Mouse (Mus musculus) hindbrain, embryonic 12.5 days (tissue): ENCODE measurements around the gene Sbds. TPM values are rescaled to one million over a fixed set of nuclear protein-coding genes. Genes with fewer than 3 reads are reported as not detected.

ENCODE experiments used
- ATAC-seq: fragments of 200-750 bp; cut with Nextera tagmentation; 2 replicates; pipeline ENCODE4 v1.8.0; 2017; ENCODE audit warnings: moderate TSS enrichment; ENCODE audit not compliant: low FRiP score
- H3K27ac ChIP-seq: fragments of 300-500 bp; sonication (generic); 2 replicates; pipeline ENCODE4 v1.5.1; 2016; ENCODE audit warnings: mild to moderate bottlenecking
- H3K27me3 ChIP-seq: fragments of 300-500 bp; sonication (generic); 2 replicates; pipeline ENCODE4 v1.6.1; 2016; ENCODE audit warnings: mild to moderate bottlenecking
- H3K36me3 ChIP-seq: fragments of 300-500 bp; sonication (generic); 2 replicates; pipeline ENCODE4 v1.6.1; 2016; ENCODE audit warnings: mild to moderate bottlenecking
- H3K4me1 ChIP-seq: fragments of 300-500 bp; sonication (generic); 2 replicates; pipeline ENCODE4 v1.6.1; 2016
- H3K4me2 ChIP-seq: fragments of 300-500 bp; sonication (generic); replicated peaks from 2 replicates; pipeline ENCODE4 v1.6.1; 2016; ENCODE audit warnings: mild to moderate bottlenecking
- H3K4me3 ChIP-seq: fragments of 300-500 bp; sonication (generic); 2 replicates; pipeline ENCODE4 v1.5.1; 2016; ENCODE audit warnings: mild to moderate bottlenecking
- H3K9ac ChIP-seq: fragments of 300-500 bp; sonication (generic); 2 replicates; pipeline ENCODE4 v1.6.1; 2016; ENCODE audit warnings: mild to moderate bottlenecking, moderate library complexity
- H3K9me3 ChIP-seq: fragments of 300-500 bp; sonication (generic); replicated peaks from 2 replicates; pipeline ENCODE4 v1.6.1; 2016; ENCODE audit warnings: mild to moderate bottlenecking
- WGBS: fragments of 180-500 bp; shearing (Covaris S2); methylation state at CpG from one replicate; pipeline ENCODE4 v1.1.7; 2016; 5-methylcytosine and 5-hydroxymethylcytosine counted together
- polyA plus RNA-seq: library from polyadenylated mRNA; unstranded; fragments of >200 nt; fragmentation: Nextera tagmentation; extraction: Ambion mirVana; gene quantifications from 2 replicates; pipeline ENCODE4 v1.2.1, GENCODE M21; 2016

Sbds gene
- polyA plus RNA-seq, 1 experiment from 2014 or later: 69.5 TPM

- 18% methylated on average over 19 of the region's 19 CpGs for WGBS
Observed at GRCm38 (mm10) chr5:130254164-130255016, 940 bp downstream of the Sbds start.

GRCm38 (mm10) chr5:130247823-130248222 is 7.5 kb downstream of the Sbds start:
- WGBS: 90% methylated on average over 5 of the region's 5 CpGs
- Histone ChIP-seq H3K9me3 (no peaks in the 10 kb centered on the region), H3K4me1 (no peaks in the 10 kb centered on the region), H3K36me3 (peaks cover 90% of the 10 kb centered on the region), H3K9ac (no peak overlapping the region), H3K4me2 (no peak overlapping the region), H3K27me3 (no peaks in the 10 kb centered on the region), H3K4me3 (no peak overlapping the region), H3K27ac (no peak overlapping the region)
- no peak for ATAC-seq

More at GRCm38 (mm10) chr5:130254164-130255016, 940 bp downstream of the Sbds start:
- Histone ChIP-seq H3K4me1 (peaks cover 25% of the 10 kb centered on the region; the same call in 1 of the 2 replicates), H3K36me3 (peaks cover 35% of the 10 kb centered on the region), H3K9me3 (no peaks in the 10 kb centered on the region), H3K4me2 (peak overlapping the region; percentile 66), H3K27me3 (no peaks in the 10 kb centered on the region), H3K27ac (peak overlapping the region; percentile 80; the same call in 1 of the 2 replicates), H3K9ac (peak overlapping the region; percentile 82), H3K4me3 (peak overlapping the region; percentile 73)
- no peak for ATAC-seq

- H3K4me3 ChIP-seq: no peak overlapping the region
- no peak overlapping the region for H3K27ac ChIP-seq
- no peaks in the 10 kb centered on the region for H3K27me3 ChIP-seq
- peaks cover 96% of the 10 kb centered on the region for H3K36me3 ChIP-seq
- no peaks in the 10 kb centered on the region for H3K4me1 ChIP-seq
- H3K9me3 ChIP-seq: no peaks in the 10 kb centered on the region
- 94% methylated on average over 12 of the region's 12 CpGs for WGBS
- H3K4me2 ChIP-seq: no peak overlapping the region
- ATAC-seq: no peak
- no peak overlapping the region for H3K9ac ChIP-seq
Observed at GRCm38 (mm10) chr5:130241426-130241825, 13.9 kb downstream of the Sbds start.

GRCm38 (mm10) chr5:130239856-130240255 is 15.5 kb downstream of the Sbds start:
- no peak for ATAC-seq
- H3K9ac ChIP-seq: no peak overlapping the region
- no peak overlapping the region for H3K4me2 ChIP-seq
- no peaks in the 10 kb centered on the region for H3K9me3 ChIP-seq
- no peak overlapping the region for H3K27ac ChIP-seq
- peaks cover 96% of the 10 kb centered on the region for H3K36me3 ChIP-seq
- WGBS: 81% methylated on average over 2 of the region's 2 CpGs
- H3K4me3 ChIP-seq: no peak overlapping the region
- no peaks in the 10 kb centered on the region for H3K4me1 ChIP-seq
- H3K27me3 ChIP-seq: no peaks in the 10 kb centered on the region

- Histone ChIP-seq H3K27ac (no peak overlapping the region), H3K27me3 (no peaks in the 10 kb centered on the region), H3K4me1 (no peaks in the 10 kb centered on the region), H3K9ac (no peak overlapping the region), H3K4me3 (no peak overlapping the region), H3K4me2 (no peak overlapping the region), H3K9me3 (no peaks in the 10 kb centered on the region), H3K36me3 (peaks cover 96% of the 10 kb centered on the region)
- WGBS: 90% methylated on average over 7 of the region's 7 CpGs
- ATAC-seq: no peak
Observed at GRCm38 (mm10) chr5:130239236-130239635, 16.1 kb downstream of the Sbds start.

- no peak for ATAC-seq
- H3K4me3 ChIP-seq: no peak overlapping the region
- no peaks in the 10 kb centered on the region for H3K9me3 ChIP-seq
- WGBS: 96% methylated on average over 8 of the region's 8 CpGs
- H3K4me1 ChIP-seq: no peaks in the 10 kb centered on the region
- H3K36me3 ChIP-seq: peaks cover 98% of the 10 kb centered on the region
- no peak overlapping the region for H3K4me2 ChIP-seq
- H3K27ac ChIP-seq: no peak overlapping the region
- H3K27me3 ChIP-seq: no peaks in the 10 kb centered on the region
- no peak overlapping the region for H3K9ac ChIP-seq
Observed at GRCm38 (mm10) chr5:130236302-130236701, 19.0 kb downstream of the Sbds start.

GRCm38 (mm10) chr5:130228120-130228519 is 27.2 kb downstream of the Sbds start:
- H3K4me2 ChIP-seq: no peak overlapping the region
- WGBS: 83% methylated on average over 4 of the region's 4 CpGs
- ATAC-seq: no peak
- peaks cover 33% of the 10 kb centered on the region for H3K36me3 ChIP-seq
- no peak overlapping the region for H3K9ac ChIP-seq
- H3K9me3 ChIP-seq: no peaks in the 10 kb centered on the region
- H3K4me1 ChIP-seq: peaks cover 7% of the 10 kb centered on the region
- H3K27me3 ChIP-seq: no peaks in the 10 kb centered on the region
- no peak overlapping the region for H3K27ac ChIP-seq
- no peak overlapping the region for H3K4me3 ChIP-seq

GRCm38 (mm10) chr5:130226790-130227189 is 28.5 kb downstream of the Sbds start:
- Histone ChIP-seq H3K27me3 (no peaks in the 10 kb centered on the region), H3K27ac (no peak overlapping the region)

GRCm38 (mm10) chr5:130222146-130223004 is 33.0 kb downstream of the Sbds start:
- Histone ChIP-seq H3K27ac (peak overlapping the region; percentile 85), H3K9me3 (peaks cover 5% of the 10 kb centered on the region), H3K9ac (peak overlapping the region; percentile 97), H3K36me3 (no peaks in the 10 kb centered on the region), H3K4me1 (peaks cover 17% of the 10 kb centered on the region), H3K4me2 (peak overlapping the region; percentile 74), H3K27me3 (no peaks in the 10 kb centered on the region), H3K4me3 (peak overlapping the region; percentile 97)
- WGBS: under 1% methylated on average over 87 of the region's 88 CpGs
- ATAC-seq: peak; percentile 84

More at GRCm38 (mm10) chr5:130226790-130227189, 28.5 kb downstream of the Sbds start:
- ATAC-seq: no peak
- H3K4me2 ChIP-seq: no peak overlapping the region
- peaks cover 20% of the 10 kb centered on the region for H3K36me3 ChIP-seq
- H3K9me3 ChIP-seq: no peaks in the 10 kb centered on the region
- H3K4me3 ChIP-seq: no peak overlapping the region
- H3K9ac ChIP-seq: no peak overlapping the region
- 97% methylated on average over 3 of the region's 3 CpGs for WGBS
- peaks cover 12% of the 10 kb centered on the region for H3K4me1 ChIP-seq

GRCm38 (mm10) chr5:130221760-130222145 is 33.6 kb downstream of the Sbds start:
- H3K4me1 ChIP-seq: peaks cover 17% of the 10 kb centered on the region
- H3K4me3 ChIP-seq: peak overlapping the region; percentile 97
- H3K36me3 ChIP-seq: no peaks in the 10 kb centered on the region
- 3% methylated on average over 10 of the region's 10 CpGs for WGBS
- H3K9ac ChIP-seq: peak overlapping the region; percentile 97
- no peaks in the 10 kb centered on the region for H3K27me3 ChIP-seq
- peak overlapping the region; percentile 85 for H3K27ac ChIP-seq
- peak; percentile 70 for ATAC-seq
- peaks cover 5% of the 10 kb centered on the region for H3K9me3 ChIP-seq
- H3K4me2 ChIP-seq: peak overlapping the region; percentile 74

- no peak for ATAC-seq
- H3K27me3 ChIP-seq: no peaks in the 10 kb centered on the region
- peaks cover 5% of the 10 kb centered on the region for H3K9me3 ChIP-seq
- H3K4me1 ChIP-seq: peaks cover 17% of the 10 kb centered on the region
- H3K36me3 ChIP-seq: no peaks in the 10 kb centered on the region
- H3K9ac ChIP-seq: peak overlapping the region; percentile 97
- WGBS: 54% methylated on average over 2 of the region's 2 CpGs
- peak overlapping the region; percentile 74 for H3K4me2 ChIP-seq
- H3K27ac ChIP-seq: 0 out of 2 replicates have a peak overlapping the region, but pooled peaks have one; percentile 85
- H3K4me3 ChIP-seq: peak overlapping the region; percentile 97
Observed at GRCm38 (mm10) chr5:130221316-130221715, 34.0 kb downstream of the Sbds start.

- Histone ChIP-seq H3K27me3 (no peaks in the 10 kb centered on the region), H3K9ac (no peak overlapping the region), H3K36me3 (peaks cover 10% of the 10 kb centered on the region; the same call in 1 of the 2 replicates), H3K4me2 (no peak overlapping the region), H3K9me3 (peaks cover 5% of the 10 kb centered on the region), H3K4me3 (no peak overlapping the region), H3K4me1 (peaks cover 12% of the 10 kb centered on the region), H3K27ac (no peak overlapping the region)
- ATAC-seq: no peak
- 91% methylated on average over 5 of the region's 5 CpGs for WGBS
Observed at GRCm38 (mm10) chr5:130218336-130218735, 37.0 kb downstream of the Sbds start.
